Comparison of ENCODE assay signal across 27 mouse cellular contexts in genomic region chr17:32127195-32127594, GRCm38 (mm10). TPM values are rescaled to one million over a fixed set of nuclear protein-coding genes. Genes with fewer than 3 reads are reported as not detected.
DNase-seq lines count a peak whose midpoint lies in the region; ATAC-seq and TF ChIP-seq lines count a peak whose summit lies in the region.
"Had no signal": no experiment of that assay in that cellular context is flagged by ENCODE, and none has a peak within 500 bp of the region (broad histone marks: within the 10 kb centered on the region; RNA-seq: fewer than 3 reads in every experiment).

No protein-coding gene starts in this region.

- no peak overlapping the region for H3K9ac ChIP-seq in lung, postnatal 0 days (replicated peaks; ENCODE audit: low read depth)
- H3K9ac ChIP-seq: embryonic facial prominence, embryonic 13.5 days; forebrain, embryonic 12.5 days; forebrain, embryonic 15.5 days; hindbrain, embryonic 12.5 days; hindbrain, embryonic 15.5 days had no signal

- DNase-seq in heart, adult 18-20 months, result peak; percentile 36 to 37
- DNase-seq in heart, embryonic 10.5 days (ENCODE audit: low spot score), result no peak
- DNase-seq in lung, adult 18-20 months, result peak; percentile 28 to 49
- DNase-seq in lung, postnatal 0 days (ENCODE audit: low spot score), result no peak
- DNase-seq in adipocyte (ENCODE audit: low spot score), result peak; percentile 79
- DNase-seq in urinary bladder, postnatal 36 days (ENCODE audit: low spot score in 2 of 2), result no peak
- DNase-seq: adrenal gland, adult 2 months; adrenal gland, postnatal 14 days; B cell, adult 2 months; cerebellum, adult 11-12 months; cerebellum, adult 8-10 months; cerebellum, postnatal 10 days; cerebellum, postnatal 36 days; embryo, embryonic 11 days; gastrocnemius, postnatal 25 days had no signal

- no peaks in the 10 kb centered on the region for H3K9me3 ChIP-seq in heart, embryonic 10.5 days
- no peaks in the 10 kb centered on the region for H3K9me3 ChIP-seq in lung, postnatal 0 days (ENCODE audit: low read length)
- H3K9me3 ChIP-seq: embryonic facial prominence, embryonic 13.5 days; forebrain, embryonic 12.5 days; forebrain, embryonic 15.5 days; hindbrain, embryonic 12.5 days; hindbrain, embryonic 15.5 days had no signal

- H3K27ac ChIP-seq in heart, embryonic 10.5 days, result no peak overlapping the region
- H3K27ac ChIP-seq in lung, postnatal 0 days (ENCODE audit: low read length), result no peak overlapping the region
- H3K27ac ChIP-seq: embryonic facial prominence, embryonic 10.5 days; embryonic facial prominence, embryonic 13.5 days; forebrain, embryonic 12.5 days; forebrain, embryonic 15.5 days; hindbrain, embryonic 12.5 days; hindbrain, embryonic 15.5 days had no signal

- H3K4me2 ChIP-seq in lung, postnatal 0 days (replicated peaks; ENCODE audit: low read depth, low read length), result no peak overlapping the region
- H3K4me2 ChIP-seq: embryonic facial prominence, embryonic 13.5 days; forebrain, embryonic 12.5 days; forebrain, embryonic 15.5 days; heart, embryonic 11.5 days; hindbrain, embryonic 12.5 days; hindbrain, embryonic 15.5 days had no signal

- TF ChIP-seq EP300 in lung, postnatal 0 days (IDR thresholded peaks at IDR 0.05), result no peak

- no peak for ATAC-seq in lung, postnatal 0 days
- ATAC-seq: forebrain, embryonic 15.5 days; inflammation-experienced regulatory T-cells, adult 6 months; intestine, embryonic 16.5 days; Patski had no signal

- no peak for TF ChIP-seq CTCF in lung, postnatal 0 days (IDR thresholded peaks at IDR 0.05)

- H3K27me3 ChIP-seq in heart, embryonic 10.5 days (ENCODE audit: insufficient read depth, poor library complexity, severe bottlenecking), result no peaks in the 10 kb centered on the region
- H3K27me3 ChIP-seq in lung, postnatal 0 days (replicated peaks; ENCODE audit: insufficient read depth, low read length), result no peaks in the 10 kb centered on the region
- H3K27me3 ChIP-seq: embryonic facial prominence, embryonic 13.5 days; forebrain, embryonic 12.5 days; forebrain, embryonic 15.5 days; hindbrain, embryonic 12.5 days; hindbrain, embryonic 15.5 days; Patski had no signal

- WGBS in heart, embryonic 10.5 days, result 89% methylated on average over 2 of the region's 2 CpGs
- WGBS in lung, postnatal 0 days, result 79% methylated on average over 2 of the region's 2 CpGs

- H3K4me3 ChIP-seq in heart, embryonic 10.5 days, result no peak overlapping the region
- no peak overlapping the region for H3K4me3 ChIP-seq in lung, postnatal 0 days (ENCODE audit: low read depth, low read length)
- H3K4me3 ChIP-seq: embryonic facial prominence, embryonic 10.5 days; embryonic facial prominence, embryonic 13.5 days; erythroblast, embryonic 14.5 days; forebrain, embryonic 12.5 days; forebrain, embryonic 15.5 days; hindbrain, embryonic 12.5 days; hindbrain, embryonic 15.5 days had no signal

- peaks cover 7% of the 10 kb centered on the region for H3K4me1 ChIP-seq in heart, embryonic 10.5 days
- no peaks in the 10 kb centered on the region for H3K4me1 ChIP-seq in lung, postnatal 0 days (ENCODE audit: insufficient read depth, low read depth, low read length)
- H3K4me1 ChIP-seq: embryonic facial prominence, embryonic 13.5 days; forebrain, embryonic 12.5 days; forebrain, embryonic 15.5 days; hindbrain, embryonic 12.5 days; hindbrain, embryonic 15.5 days had no signal

- H3K36me3 ChIP-seq in heart, embryonic 10.5 days, result peaks cover 88% of the 10 kb centered on the region
- H3K36me3 ChIP-seq in lung, postnatal 0 days (ENCODE audit: insufficient read depth, low read length), result no peaks in the 10 kb centered on the region
- H3K36me3 ChIP-seq: forebrain, embryonic 15.5 days; hindbrain, embryonic 15.5 days had no signal

RNA-seq across cellular contexts. Expression of gene Notch3, which starts 39.5 kb away (rescaled TPM):
- total RNA-seq in heart, adult 18-20 months (2021), result 10 to 100 TPM; 20.5 to 24.5 TPM
- polyA plus RNA-seq in heart, embryonic 10.5 days (2016; fragmentation: Nextera tagmentation; extraction: Ambion mirVana), result 5.7 and 13.7 TPM in 2 replicates
- polyA plus RNA-seq in lung, postnatal 0 days (2015; fragmentation: Nextera tagmentation; extraction: Ambion mirVana), result 8.3 and 9.7 TPM in 2 replicates
- total RNA-seq: granulocyte monocyte progenitor cell, adult 5-6 weeks had no signal
- polyA plus RNA-seq: erythroblast, embryonic 14.5 days; inflammation-experienced regulatory T-cells, adult 6 months had no signal

Comparison
In these comparisons a context has a peak if more than half of its experiments do, and no peak if none do; other contexts are left out.
1. DNase-seq: peak in heart, adult 18-20 months (2 of 2), lung, adult 18-20 months (2 of 2) and adipocyte (single experiment); none in heart, embryonic 10.5 days (single experiment), lung, postnatal 0 days (single experiment) and urinary bladder, postnatal 36 days (0 of 2).